Mouse (Mus musculus) MEL-GATA-1-ER (cell line): ENCODE measurements around the gene Mxi1.

ENCODE experiments used
- DNase-seq: peaks from one replicate; pipeline ENCODE4 v3.0.0-alpha.2; 2012; ENCODE audit warnings: low read depth; ENCODE audit errors: extremely low read depth

The Mxi1 gene

DNA sequence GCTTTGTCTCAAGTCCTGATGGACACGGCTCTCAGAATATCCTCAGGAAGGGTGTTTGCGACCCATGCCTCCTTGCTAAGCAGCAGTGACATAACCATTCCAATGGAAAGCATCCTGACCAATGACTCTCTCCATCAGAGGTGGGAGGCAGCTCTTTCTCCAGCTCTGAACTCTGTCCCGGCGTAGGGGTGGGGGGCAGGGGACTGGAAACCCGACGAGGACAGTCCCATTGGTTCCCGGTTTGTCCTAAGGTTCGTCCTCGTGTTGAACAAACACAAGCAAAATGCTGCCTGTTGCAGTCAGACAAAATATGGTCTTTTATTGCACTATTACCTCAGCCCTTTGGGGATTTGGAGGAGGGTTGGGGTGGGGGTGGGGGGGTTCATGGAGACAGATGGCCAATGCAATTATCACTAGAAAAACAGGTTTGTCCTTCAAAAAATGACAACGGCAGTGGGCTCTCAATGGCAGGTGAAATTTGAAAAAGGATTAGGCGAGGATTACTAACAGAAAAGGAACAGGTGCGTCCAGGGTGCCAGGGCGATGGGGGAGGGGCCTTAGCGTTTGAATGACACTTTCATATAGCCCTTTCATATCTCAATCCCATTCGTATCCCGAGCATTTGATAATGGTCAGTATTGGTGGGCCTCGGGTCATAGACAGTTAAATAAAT lies 11.0 kb upstream of the Mxi1 start:
- DNase-seq: no peak

DNA sequence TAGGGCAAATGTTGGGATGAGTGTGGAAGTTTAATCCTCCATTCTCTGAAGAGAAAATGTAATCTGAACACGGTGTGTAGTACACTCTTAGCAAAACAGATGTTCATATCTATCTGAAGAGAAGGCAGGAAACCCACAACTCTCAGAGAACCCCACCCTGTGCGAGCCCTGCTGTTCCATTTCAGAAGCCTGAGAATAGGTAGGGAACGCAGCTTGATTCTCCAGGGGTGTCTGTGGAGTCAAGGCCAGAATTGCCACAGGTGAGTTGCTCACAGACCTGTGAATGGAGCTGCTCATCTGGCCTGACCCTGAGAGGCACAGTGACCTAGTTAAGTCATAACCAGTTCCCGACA lies 10.5 kb upstream of the Mxi1 start:
- no peak for DNase-seq

DNA sequence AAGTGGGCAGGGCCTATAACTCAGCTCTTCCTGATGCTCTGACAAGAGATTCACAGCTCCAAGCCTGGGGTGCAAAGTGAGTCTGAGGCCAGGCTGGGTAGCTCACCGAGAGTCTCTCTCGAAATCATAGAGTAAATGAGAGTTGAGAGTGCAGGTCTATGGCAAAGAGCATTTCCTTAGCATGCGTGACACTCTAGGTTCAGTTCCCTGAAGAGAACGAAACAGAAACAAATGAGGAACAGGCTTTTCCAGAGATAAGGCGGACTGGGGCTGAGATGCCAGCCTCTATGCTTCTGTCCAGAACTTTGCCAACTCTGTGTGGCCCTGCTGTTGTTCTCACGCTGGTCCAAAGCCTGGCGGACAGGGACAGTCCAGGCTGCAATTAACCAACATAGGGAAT lies 6.9 kb upstream of the Mxi1 start:
- DNase-seq: peak; percentile 66

DNA sequence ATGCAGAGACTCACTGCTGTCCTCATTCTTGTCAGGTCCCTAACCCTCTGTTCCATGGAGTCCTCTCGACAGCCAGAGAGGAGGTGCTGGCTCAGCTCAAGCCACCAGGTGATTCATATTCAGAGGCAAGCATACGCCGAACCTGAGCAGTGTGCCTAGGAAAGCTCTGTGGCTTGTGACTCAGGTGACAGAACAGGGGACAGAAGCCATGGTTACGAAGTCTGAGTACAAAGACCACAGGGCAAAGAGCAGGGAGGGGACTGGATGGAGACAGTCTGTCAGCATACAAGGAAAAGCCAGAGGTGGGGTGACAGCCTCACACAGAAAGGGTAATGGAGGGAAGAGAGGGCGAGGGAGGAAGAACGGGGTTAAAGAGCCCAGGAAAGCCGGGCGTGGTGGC lies 4.7 kb upstream of the Mxi1 start:
- DNase-seq: no peak

DNA sequence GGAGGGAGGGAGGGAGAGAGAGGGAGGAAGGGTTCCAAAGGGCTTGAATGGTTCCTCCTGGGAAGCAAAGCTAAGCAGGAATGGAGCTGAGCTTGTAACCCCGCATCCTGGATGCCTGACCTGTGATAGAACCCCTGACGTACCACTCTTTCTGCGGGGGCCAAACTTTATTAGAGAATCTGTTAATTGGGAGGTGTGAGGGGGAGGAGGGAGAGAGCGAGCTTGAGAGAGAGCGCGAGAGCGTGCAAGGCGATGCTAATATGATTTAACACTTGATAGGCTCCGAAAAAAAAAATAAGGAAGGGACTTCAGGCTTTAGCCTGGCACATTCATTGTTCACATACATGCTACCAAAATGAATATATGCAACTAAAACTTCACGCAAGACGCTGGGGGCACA lies 3.6 kb upstream of the Mxi1 start:
- DNase-seq: no peak

DNA sequence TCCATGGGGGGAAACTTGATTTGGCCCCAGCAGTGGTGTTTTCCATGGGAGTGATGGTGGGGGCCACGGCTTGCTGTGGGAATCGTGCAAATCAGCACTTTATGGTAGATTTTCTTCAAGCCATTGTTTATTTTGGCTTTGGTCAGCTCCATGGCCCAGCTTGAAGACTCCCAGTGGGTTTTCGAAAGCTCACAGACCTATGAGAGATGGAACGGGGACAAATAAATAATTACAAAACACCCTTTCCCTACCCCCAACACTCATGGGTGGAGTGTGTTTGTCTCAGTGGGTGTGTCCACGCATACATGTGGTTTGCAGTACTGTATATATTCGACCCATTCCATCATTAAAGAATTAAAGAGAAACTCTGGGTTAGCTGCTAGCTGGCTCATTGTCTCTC lies 3.1 kb upstream of the Mxi1 start:
- no peak for DNase-seq

DNA sequence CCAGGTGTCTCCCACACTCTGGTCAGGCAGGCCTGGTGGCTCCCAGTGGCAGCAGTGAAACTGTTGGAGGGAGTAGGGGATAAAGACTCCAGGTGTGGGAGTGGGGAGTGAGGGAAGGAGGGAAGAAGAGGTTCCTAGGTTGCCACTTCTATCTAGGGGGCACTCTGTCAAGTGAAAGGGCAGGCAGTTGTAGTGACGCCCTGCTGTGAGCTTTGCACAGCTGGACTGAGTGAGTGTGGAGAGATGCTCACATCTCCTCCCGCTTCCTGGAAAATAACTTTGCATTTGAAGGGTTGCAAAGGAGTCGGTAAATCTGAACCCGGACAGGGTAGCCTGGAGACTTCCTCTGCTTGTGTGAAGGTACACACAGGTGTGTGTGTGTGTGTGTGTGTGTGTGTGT lies 687 bp upstream of the Mxi1 start:
- DNase-seq: no peak

DNA sequence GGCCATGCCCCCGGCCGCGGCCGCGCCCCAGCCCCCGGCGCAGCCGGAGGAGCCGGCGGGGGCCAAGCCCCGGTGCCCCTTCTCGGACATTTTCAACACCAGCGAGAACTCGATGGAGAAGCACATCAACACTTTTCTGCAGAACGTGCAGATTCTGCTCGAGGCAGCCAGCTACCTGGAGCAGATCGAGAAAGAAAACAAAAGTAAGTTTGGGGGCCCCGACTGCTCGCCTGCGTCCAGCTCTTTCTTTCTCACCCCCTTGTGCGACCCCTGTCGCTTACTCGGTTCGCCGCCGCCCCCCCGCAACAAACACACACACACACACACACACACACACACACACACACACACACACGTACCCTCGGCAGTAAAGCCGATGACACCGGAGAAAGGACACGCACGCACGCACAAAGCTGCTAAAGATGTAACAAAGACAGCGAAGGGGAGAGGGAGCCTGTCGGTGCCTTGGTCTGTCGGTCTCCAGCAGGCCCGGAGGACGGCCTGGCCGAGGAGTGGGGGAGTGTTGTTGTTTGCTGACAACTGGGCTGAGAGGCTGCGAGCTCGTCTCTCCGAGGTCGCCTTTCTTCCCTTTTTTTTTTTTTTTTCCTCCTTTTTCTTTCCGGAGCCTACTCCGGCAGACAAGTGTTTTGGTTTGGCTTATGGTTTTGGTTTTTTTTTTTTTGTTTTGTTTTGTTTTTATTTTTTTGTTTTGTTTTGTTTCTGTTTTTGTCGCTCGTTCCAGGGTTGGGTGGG lies 629 bp downstream of the Mxi1 start:
- DNase-seq: peak; percentile 65

DNA sequence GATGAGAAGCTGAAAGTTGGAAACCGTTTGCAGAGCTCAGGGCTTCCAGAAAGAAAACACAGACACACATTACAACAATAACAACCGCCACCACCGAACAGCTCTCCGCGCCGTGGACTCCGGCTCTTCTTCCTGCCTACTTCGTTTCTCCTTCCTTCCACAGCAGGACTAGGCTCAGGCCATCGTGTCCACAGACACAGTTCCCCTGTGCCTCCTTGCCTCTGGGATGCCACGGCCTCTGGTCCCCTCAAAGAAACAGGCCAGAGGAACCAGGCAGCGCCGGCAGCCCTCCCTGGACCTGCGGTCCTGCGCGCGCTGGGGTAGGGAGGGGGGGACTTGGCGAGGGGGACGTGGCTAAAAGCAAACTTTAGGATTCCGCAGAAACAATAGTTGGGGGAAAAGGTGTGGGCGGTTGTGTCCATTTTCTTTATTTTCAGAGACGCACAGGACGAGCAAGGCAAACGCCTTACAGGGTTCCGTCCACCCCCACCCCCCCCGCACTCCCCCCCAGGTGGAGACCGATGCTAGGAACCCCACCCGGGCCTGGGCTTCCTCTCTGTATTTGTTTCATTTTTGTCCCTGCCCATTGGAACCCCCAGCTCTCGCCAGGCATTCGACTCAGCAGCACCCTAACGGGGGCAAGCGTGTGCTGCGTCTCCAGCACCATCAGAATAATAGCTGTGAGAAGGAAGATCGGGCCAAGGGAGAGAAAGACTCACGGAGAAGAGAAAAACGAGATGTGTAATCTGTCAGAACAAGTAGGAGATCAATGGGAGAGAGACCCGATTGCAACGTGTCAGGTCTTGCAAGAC lies 1.4 kb downstream of the Mxi1 start:
- peak; percentile 37 for DNase-seq

DNA sequence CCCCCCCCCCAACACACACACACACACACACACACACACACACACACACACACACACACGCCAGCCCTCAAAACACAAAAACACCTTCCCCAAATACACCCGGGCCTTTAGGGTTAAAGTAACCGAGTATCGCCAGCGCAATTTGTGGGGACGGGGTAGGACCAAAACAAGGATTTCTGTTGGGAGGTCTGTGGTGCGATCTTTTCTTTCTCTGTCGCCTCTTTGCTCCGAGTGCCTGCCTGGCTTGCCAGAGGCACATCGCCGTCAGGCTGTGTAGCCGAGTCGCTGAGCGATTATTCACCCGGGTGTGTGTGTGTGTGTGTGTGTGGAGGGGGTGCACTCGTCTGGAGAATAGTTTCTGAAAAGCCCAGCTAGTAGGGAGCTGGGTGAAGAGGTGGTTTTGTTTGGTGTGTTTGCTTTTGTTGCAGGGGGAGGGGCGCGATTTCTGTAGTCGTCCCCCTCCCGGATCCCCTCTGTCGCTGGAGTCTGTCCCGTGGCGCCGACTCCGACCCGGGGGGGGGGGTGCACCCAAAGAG lies 2.1 kb downstream of the Mxi1 start:
- peak; percentile 50 for DNase-seq

DNA sequence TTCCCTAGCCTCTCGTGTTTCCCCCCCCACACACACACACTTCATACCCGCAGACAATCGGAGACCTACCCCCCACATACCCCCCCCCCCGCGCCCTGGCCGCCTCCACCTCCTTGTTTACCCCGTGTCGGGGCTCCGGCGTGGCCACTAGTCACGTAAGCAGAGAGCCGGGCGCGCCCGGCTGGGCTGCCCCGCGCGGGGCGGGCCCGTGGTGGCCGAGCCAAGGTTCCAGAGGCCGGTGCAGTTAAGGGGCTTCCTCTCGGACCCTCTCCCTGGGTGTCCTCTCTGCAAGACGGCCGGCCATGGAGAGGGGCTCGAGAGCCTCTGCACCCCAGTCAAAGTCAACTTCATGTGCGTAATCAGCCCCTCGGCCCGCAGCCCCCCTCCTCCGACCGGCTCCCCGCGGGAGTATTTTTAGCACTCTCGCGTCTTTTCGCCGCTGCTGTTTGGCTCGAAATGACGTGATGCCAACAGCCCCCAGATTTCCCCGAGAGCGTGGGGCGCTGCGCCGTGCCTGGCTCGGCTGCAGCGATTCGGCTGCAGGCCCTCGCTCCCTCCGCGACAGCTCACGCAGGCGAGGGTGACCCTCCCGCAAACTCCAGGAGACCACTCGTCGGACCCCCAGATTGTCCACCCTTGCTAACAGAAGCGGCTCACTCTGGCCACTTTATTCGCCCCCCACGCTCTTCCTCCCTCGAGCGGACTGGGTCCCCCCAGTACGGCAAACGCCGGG lies 2.8 kb downstream of the Mxi1 start:
- DNase-seq: peak; percentile 60

DNA sequence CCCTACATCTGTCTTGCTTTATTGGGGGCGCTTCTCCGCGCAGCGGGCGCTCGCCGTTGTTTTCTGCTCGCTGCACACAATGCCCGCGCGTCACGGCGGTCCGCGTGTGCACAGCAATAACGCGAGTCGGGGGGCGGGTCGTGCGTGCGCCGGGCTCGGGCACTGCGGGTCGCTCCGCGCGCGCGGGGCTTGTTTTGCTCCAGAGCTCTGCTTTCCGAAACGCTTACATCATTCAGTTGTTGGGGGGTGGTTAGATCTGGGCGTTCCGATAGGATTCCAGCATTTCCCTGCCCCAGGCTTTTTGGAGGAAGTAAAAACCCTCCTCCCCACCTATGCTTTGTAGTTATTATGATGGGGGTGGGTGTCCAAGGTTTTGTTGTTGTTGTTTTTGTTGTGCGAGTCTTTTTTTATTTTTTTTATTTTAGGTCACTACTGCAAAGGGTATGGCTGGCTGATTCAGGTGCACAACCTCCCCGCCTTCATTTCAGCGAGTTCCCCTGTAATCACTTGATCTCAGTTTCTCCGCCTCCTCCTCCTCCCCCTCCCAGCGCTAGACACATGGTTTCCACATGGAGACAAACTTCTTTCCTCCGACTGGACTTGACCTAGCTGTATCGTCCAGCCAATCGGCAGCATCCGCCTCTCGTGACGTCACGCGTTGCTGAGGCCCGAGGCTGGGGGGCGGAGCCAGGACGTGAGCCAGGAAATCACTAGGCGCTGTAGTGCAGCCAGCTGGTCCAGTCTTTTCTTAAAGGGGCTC lies 3.5 kb downstream of the Mxi1 start:
- peak; percentile 98 for DNase-seq

DNA sequence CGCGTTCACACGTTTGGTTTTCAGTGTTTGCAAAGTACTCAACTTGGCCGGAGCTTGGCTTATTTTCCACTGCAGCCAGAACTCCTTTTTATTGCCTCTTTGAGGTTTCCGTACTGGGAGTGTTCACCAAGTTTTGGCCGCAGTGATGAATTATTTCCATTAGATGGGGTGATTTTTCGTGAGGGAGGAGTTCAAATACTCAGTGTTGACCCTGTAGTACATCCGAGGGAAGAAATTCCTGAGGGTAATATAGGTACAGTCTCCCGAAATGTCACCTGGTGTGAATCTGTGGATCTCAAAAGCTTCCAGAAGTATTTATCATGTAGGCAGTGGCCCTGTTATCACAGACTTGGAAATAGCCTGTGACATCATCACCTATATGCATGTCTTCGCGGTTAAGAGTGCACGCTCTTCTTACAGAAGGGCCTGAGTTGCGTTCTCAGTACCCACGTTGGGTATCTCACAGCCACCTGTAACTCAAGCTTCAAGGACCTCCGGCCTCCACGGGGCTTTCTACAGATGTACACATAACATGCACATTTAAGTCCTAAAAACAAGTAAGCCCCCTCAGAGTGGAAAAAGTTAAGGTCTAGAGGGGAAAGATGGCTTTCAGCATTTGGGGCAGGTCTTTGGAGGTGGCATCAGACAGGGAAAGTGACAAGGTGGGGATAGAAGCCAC lies 4.4 kb downstream of the Mxi1 start:
- DNase-seq: no peak

DNA sequence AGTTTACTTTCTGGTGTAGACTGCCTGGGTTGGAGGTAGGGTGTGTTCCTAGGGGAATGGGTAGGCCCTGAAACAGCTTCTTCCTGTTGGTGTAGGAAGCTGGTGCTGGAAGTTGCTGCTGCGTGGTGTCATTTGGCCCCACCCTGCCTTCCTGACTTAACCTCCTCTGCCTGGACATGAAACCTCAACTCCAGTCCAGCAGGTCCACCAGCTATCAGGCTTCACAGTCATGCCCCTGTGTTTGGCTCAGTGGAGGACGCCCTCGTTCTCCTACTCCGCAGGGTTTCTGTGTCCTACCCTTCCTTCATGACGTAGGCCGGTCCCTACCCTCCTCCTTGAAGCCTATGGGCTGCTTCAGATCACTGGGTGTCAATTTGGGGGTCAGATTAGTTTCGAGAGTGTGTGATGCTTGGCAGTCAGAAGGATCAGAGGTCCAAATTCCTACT lies 4.9 kb downstream of the Mxi1 start:
- no peak for DNase-seq

DNA sequence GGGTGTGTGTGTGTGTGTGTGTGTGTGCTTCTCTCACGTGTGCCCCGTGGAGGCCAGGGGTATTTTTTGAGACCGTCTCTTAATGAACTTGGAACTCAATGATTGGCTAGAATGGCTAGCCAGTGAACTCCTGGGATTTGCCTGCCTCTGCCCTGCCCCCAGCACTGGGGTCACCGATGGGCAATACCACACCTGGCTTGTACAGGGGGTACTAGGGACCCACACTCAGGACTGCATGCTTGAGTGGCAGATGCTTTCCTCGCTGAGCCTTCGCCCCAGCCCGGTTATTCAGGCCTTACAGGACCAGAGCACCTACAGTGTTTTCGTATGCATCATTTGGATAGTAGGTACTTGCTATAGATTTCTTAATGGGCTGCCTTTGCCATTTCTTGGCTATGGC lies 5.8 kb downstream of the Mxi1 start:
- no peak for DNase-seq

DNA sequence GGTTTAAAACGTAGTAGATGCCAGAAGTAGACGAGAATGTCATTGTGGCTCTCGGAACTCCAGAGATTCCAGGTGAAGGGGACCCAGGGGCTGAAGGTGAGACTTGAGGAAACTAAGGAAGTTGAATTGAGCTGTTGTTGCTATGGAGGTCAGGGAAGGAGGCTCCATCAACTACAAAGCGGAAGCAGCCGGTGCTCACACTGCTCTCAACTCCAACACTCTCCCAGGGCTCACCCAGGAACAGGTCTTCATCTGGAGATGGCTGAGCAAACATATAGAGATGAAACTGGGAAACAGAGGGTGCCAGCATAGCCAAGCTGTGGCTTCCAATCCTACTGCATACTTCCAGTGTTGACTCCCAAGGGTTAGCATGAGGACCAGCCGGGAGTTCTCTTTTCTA lies 6.6 kb downstream of the Mxi1 start:
- no peak for DNase-seq

DNA sequence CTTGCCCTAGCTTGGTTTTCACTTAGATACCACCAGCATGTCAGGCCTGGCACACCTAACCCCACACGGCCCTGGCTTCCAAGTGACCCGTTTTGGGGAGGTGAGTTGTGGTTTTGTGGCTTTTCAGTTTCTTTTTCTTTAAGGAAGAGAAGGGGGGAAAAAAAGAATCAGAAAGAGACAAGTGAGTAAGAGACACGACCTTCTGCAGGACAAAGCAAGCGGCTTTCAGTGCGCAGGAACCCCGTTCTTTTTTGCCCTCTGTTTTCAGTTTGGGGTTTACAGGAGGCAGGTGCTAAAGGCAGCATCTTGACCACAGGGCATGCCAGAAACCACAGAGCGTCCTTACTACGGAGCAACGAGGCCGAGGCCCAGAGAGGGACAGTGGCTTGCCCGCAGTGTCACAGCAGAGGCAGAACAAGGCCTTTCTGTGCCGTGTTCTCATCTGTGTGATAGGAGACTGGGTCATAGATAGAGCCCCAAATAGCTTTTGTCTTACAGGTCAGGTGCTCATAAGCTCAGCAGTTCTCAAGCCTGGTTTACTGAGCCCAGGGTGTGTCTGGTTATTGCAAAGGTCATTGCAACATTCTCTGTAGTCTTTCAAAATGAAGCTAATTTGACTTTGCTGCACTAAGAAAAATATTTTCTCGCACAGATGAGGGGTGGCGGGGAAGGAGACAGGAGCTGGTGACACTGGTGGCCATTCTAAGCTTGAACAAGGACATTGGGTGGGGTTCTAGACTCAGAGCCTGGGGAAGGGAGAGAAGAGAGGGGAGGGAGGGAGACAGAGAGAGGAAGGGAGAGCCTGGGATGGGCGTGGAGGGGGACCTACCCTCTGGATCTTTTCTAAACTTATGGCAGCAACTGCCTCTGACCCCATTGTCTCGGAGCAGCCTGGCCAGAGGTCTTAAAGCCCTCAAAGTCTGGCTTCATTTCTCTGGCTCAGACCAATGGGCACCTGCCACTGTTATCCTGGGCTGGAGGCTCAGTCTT lies 8.1 kb downstream of the Mxi1 start:
- no peak for DNase-seq

DNA sequence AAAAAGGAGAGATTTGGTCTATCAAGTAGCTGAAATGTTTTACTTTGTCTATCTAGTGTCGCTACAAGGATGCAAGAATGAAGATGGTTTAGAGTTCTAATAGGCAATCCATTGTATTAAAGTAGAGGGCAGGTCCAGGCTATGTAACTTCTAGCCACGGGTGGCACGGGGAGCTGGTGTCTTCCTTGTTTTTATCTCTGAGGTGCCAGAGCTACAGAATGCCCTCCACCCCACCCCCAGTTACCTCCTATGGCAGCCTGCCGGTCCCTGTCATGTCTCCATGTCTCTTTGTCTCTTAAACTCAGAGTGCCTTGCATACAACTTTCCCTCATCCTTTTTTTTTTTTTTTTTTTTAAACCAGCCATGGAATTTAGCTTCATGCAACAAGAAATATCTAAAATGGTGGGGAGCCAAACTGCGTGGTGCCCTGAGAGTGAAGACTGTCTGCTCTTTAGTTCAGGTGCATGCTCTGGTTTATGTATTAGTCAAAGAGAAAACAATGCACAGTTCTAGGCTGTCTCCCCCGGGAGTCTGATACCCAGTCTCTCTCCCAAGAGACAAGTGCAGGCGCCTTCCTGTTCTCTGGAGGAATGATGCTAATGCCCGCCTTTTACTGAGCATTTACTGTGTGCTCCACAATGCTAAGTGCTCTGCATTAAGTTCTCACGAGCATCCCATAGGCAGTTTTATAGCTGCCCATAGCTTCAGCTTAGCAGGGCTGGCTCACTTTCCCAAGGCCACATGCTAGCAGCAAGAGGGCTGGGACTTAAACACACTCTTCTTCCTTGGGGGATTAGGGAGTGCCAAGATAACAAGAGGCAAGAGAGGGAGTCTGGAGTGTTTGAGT lies 10.2 kb downstream of the Mxi1 start:
- no peak for DNase-seq
